Mouse (Mus musculus) left cerebral cortex, postnatal 36 days (tissue): ENCODE data around the gene Mpz. TPM values are rescaled to one million over a fixed set of nuclear protein-coding genes. Genes with fewer than 3 reads are reported as not detected.

ENCODE experiments used
- DNase-seq, 2 experiments: peaks; one replicate each; pipeline ENCODE4 v3.0.0; 2021 to 2022; ENCODE audit warnings: low spot score in 2 of 2, mixed read lengths in 1 of 2
- intact Hi-C: fragments of 180-260 bp; cut with DNase I; formaldehyde crosslinking; loops from one replicate; pipeline ENCODE4 v1.15.1; 2025
- total RNA-seq, 2 experiments: library from RNA; stranded (reverse); gene quantifications; 2 replicates each; pipeline ENCODE4 v1.2.3; 2021

Gene Mpz
- total RNA-seq, 2 experiments from 2014 or later, result not detected

DNA sequence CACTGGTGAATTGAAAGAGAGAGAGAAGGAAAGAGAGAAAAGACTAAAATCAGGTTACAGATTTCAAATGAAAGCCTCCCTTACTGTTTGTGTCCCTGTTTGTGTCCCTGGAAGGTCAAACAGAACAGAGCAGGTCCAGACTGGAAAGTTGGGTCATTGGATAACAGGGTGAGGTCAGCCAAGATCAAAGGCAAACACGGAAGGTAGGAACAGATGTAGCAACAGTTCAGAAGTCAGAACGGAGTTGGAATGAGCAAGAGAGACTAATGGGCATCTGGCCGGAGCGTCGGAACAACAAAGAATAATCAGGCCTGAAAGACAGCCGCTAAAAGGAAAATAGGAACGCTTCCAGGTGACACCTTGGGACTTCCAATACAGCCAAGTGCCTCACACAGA, 53.7 kb downstream of the Mpz start:
- intact Hi-C loops, result no loop called here
- DNase-seq, result no peak

DNA sequence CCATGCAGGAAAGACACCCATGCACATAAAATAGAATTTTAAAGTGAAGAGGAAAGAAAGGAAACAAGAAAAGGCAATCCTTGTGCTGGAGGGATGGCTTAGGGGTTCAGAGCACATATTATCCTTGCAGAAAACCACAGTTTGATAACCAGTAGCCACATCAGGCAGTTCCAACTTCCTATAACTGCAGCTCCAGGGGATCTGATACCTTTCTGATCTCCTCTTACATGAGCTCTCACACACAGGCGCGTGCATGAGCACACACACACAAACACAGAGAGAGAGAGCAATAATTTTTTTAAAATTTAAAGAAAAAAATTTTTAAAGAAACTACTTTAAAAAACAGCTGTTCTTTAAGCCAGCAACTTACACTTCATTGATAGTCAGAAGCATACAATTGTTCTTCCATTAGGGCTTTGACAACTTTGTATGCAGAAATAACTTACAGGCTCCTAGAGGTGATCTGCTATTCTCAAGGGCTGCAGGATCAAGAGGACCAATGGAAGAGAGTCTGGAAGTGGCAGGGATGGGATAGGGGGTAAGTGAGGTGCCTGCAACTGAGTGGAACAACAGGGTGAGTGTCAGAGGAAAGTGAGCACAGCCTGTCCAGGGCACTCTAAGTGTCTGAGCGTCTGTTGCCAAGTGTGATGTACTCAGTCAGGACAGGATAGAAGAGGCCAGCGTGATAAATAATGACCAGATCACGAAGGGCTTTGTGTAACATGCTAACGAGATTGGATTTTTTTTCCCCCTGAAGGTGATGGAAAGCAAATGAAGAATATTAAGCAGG, 55.4 kb downstream of the Mpz start:
- intact Hi-C loops, result no loop called here
- no peak for DNase-seq

DNA sequence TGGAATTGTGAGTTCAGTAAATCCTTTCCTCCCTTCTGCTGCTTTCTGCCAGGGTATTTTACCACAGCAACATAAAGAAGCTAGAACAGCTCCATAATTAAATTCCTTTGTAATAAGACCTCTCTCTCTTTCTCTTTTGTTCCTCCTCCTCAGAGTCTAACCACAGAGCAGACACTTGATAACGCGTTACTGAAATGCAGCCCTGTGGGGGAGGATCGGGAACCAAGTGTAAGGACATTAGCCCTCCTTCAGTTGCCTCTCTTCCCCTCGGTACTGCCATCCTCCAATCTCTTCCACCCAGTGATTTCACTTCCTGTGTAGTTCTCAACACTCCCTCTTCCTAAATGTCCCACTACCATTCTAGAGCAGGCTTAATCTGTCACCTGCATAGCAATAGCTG, 58.9 kb downstream of the Mpz start:
- intact Hi-C loops, result no loop called here
- no peak for DNase-seq

Other genes with a start within 250 kb of the Mpz start
- under 1 TPM; 0.32 to 0.81 TPM for gene Fcrlb, start 237.8 kb upstream of the Mpz start, total RNA-seq
- gene Fcrla, start 223.1 kb upstream of the Mpz start, total RNA-seq, result not detected
- gene Fcgr2b, start 174.2 kb upstream of the Mpz start, total RNA-seq, result 1 to 10 TPM; 5.5 to 5.8 TPM
- not detected for gene Fcgr4, start 131.8 kb upstream of the Mpz start, total RNA-seq
- 10 to 100 TPM in 1 of 2 experiments, 1 to 10 TPM in 1; 9.0 to 13.6 TPM for gene Fcgr3, start 85.8 kb upstream of the Mpz start, total RNA-seq
- 1 to 10 TPM in 1 of 2 experiments, not detected in 1; 1.1 TPM for gene Cfap126, start 36.8 kb upstream of the Mpz start, total RNA-seq
- gene Sdhc, start 108 bp upstream of the Mpz start, total RNA-seq, result 100 to 1,000 TPM; 200 to 204 TPM
- 100 to 1,000 TPM in 1 of 2 experiments, 10 to 100 TPM in 1; 95.1 to 123 TPM for gene Pcp4l1, start 45.6 kb downstream of the Mpz start, total RNA-seq
- gene Nr1i3, start 63.3 kb downstream of the Mpz start, total RNA-seq, result under 1 TPM in 1 of 2 experiments, not detected in 1; 0.17 TPM
- gene Tomm40l, start 71.8 kb downstream of the Mpz start, total RNA-seq, result 10 to 100 TPM; 81.7 to 86.7 TPM
- 1 to 10 TPM; 1.8 to 2.3 TPM for gene Apoa2, start 74.3 kb downstream of the Mpz start, total RNA-seq
- gene Fcer1g, start 83.7 kb downstream of the Mpz start, total RNA-seq, result 10 to 100 TPM; 13.5 to 13.8 TPM
- 10 to 100 TPM; 11.1 to 16.4 TPM for gene Adamts4, start 99.7 kb downstream of the Mpz start, total RNA-seq
- gene Ndufs2, start 100.7 kb downstream of the Mpz start, total RNA-seq, result 100 to 1,000 TPM; 252 to 309 TPM
- 10 to 100 TPM; 63.6 to 64.6 TPM for gene B4galt3, start 119.6 kb downstream of the Mpz start, total RNA-seq
- gene Ppox, start 130.5 kb downstream of the Mpz start, total RNA-seq, result 10 to 100 TPM; 21.7 to 26.6 TPM
- gene Usp21, start 137.3 kb downstream of the Mpz start, total RNA-seq, result 10 to 100 TPM; 50.9 to 65.6 TPM
- gene Ufc1, start 144.3 kb downstream of the Mpz start, total RNA-seq, result 100 to 1,000 TPM; 107 to 121 TPM
- gene Dedd, start 178.4 kb downstream of the Mpz start, total RNA-seq, result 10 to 100 TPM; 36.9 to 41.3 TPM
- gene Nit1, start 194.9 kb downstream of the Mpz start, total RNA-seq, result 10 to 100 TPM; 39.6 to 48.0 TPM
- gene Pfdn2, start 195.0 kb downstream of the Mpz start, total RNA-seq, result 100 to 1,000 TPM; 161 to 185 TPM
- gene Klhdc9, start 210.1 kb downstream of the Mpz start, total RNA-seq, result 10 to 100 TPM in 1 of 2 experiments, 1 to 10 TPM in 1; 7.9 to 10.9 TPM
- 1 to 10 TPM; 2.3 to 3.9 TPM for gene Nectin4, start 219.4 kb downstream of the Mpz start, total RNA-seq
- gene Arhgap30, start 238.2 kb downstream of the Mpz start, total RNA-seq, result 1 to 10 TPM; 1.7 to 1.8 TPM